Mouse (Mus musculus): Measurements from ENCODE around the gene Ints5.
"Not testable (repeated sequence)": the region's sequence is repeated elsewhere in the genome, so short reads cannot be mapped to it uniquely, and the experiment has no call there.

The Ints5 gene

DNA sequence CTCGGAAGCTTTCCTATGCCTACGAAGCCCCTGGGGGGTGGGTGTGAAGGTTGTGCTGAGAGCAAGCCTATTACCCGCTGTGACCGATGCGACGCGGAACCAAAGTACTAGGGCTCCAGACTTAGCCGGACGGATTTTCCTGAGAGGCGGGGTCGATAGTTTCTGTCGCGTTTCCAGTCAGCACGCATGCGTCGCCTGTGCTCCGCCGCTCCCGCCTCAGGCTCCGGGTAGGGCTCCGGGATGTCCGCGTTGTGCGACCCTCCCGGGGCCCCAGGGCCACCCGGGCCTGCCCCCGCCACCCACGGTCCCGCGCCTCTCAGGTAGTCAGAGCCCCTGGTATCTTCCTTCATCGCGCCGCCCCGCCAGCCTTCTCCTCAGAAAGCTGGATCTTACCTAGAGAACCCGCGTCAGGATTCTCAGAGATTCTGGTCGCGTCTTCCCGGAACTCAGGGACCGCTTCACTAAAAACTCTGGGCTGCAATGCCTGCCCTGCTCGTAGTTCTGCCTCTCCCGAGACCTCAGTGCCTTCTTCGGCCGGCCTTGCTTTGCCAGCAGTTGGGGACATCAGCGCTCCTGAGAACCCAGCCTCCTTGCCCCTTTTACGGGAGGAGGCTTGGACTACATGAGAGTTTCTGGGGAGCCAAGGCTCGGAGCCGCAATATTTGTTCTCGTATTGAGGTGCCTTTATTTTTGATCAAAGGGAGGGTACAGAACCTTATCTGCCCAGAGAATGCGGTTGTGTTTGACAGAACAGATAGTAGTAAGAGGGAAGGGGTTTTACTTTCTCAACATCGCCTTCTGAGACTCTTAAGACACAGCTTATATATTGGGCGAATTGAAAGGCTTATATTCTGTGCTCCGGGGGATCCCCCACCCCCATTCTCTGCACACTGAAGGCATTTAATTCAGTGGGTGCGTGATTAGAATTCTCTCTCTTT, at the start of gene Ints5:
TSS of gene Ints5 (plus strand) at position 177 of the 938 bp plus-strand sequence.
- DNase-seq (ENCODE audit: low spot score in 2 of 2): peak; percentile 91

DNA sequence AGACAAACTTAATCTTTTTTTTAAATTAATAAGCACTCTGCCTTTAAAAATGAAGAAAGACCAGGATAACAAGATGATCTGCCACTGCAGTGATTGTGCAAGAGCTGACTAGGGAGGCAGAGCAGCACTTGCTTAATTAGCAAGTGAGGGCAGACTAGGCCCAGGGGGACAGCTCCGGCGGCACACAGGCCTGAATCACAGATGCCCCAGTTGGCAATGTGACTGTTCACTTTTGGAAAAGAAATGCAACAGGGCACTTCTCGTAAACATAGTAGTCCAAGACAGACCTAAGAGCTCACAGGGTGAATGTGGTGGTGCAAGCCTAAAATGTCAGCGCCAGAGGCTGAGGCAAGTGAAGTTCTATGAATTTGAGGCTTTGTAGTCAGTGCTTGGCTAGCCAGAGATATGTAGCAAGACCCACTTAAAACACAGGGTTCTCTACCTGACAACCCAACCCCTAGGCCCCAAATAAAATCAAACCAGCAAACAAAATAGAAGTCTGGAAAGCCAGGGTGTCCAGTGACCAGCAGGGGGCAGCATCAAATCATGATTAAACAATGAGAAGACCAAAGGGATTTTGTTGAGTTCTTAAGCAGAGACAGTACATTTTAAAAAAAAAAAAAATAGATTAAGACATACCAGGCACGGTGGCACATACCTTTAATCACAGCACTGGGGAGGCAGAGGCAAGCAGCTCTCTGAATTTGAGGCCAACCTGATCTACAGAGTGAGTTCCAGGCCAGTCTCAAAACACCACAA, 48.3 kb upstream of the Ints5 start:
- peak; percentile 72 to 86 for DNase-seq (ENCODE audit: low spot score in 2 of 2)

DNA sequence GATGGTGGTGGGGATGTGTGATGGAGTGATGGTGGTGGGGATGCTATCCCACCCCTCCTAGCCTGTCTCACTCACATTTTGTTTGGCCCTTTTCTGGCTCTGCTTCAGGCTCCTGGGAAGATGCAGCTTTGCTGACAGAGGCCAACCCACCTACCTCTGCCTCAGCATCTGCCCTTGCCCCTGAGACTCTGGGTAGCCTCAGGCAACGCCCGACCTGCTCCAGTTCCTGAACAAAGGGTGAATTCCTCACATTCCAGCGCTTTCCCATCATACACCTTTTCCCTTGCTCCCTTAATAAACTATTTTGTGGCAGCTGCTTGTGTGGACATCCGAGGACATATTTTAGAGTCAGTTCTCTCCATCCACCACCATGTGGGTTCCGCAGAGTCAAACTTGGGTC, 44.4 kb upstream of the Ints5 start:
- DNase-seq (ENCODE audit: low spot score in 2 of 2): no peak

DNA sequence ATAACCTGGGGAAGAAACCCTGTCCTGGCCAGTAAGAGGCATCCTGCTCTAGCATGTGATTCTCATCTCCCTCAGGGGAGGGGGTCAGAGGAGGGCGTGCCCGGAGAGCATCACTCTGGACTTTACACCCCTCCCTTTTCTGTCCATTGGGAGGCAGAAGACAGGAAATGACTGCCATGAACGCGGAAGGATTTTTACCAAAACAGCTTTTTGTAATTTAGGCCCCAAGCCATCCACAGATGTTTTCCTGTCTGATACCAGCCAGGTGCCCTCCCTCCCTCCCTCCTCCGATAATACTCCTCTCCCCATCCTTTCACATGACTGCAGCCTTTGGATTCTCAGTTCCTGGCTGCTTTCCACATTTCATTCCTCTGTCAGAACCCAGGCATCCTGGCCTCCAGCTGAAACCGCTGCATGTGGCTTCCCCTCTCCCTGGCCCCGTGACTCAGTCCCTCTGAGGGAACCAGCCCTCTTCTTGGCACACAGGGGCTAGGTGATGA, 42.4 kb upstream of the Ints5 start, which contains the start of gene Lrrn4cl:
TSS of gene Lrrn4cl (plus strand) at position 367 of the 500 bp plus-strand sequence.
- DNase-seq (ENCODE audit: low spot score in 2 of 2): peak in 1 of 2 experiments; percentile 47

DNA sequence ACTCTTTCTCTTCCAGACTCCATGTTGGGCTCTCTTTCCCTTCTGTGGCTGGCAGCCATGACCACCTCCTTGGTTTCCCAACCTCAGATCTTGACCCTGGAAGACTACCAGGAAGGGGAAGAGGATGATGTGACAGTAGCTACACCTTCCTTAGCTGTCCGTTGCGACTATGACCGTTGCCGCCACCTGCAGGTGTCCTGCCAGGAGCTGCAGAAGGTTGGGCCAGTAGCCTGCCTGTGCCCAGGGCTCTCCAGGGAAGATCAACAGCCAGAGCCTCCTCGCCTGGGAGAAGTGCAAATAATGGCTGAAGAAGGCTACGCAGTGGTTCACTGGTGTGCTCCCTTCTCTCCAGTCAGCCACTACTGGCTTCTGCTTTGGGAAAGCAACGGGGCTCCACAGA, 41.2 kb upstream of the Ints5 start:
- DNase-seq (ENCODE audit: low spot score in 2 of 2): no peak

DNA sequence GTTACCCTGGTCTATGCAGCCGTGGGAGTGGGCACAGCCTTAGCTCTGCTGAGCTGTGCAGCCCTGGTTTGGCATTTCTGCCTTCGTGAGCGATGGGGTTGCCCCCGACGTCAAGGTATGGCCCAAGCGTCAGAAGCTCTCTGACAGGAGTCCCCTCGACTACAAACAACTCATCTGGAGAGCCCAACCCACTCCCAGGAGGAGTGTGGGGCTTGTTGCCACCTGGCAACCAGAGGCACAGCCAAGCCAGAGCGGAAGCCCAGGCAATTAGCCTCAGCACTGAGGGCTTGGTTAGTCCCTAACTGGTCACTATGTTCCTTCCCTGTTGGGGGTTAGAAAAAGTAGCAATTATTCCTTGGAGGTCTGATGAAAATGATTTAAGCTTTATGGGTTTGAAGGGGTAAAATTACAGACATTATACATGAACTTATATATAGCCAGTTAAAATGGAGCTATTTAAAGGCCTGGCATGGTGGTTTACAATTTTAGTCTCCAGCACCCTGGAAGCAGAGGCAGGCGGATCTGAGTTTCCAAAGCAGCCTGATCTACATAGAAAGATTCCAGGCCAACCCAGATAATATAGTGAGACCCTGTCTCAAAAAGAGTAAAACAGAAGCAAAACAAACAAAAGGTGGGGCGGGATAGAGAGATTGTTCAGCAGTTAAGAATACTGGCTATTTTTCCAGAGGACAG, 40.4 kb upstream of the Ints5 start:
- peak in 1 of 2 experiments; percentile 33 for DNase-seq (ENCODE audit: low spot score in 2 of 2)

DNA sequence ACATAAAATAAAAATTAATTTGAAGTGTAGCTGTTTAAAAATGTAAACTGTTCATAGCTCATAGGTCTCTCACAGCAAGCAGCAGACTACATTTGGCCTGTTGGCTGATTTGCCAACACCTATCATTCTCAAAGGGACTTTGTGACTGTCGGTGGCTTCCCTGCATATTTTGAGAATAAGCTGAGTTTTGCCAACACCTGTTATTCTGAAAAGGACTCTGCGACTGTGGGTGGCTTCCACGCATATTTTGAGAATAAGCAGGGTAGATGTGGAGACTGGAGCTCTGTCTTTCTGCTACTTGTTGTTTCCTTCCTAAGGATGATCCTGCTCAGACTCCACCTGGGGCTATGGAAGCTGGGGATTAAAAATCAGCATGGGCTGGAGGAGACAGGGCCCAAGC, 39.7 kb upstream of the Ints5 start:
- peak in 1 of 2 experiments; percentile 36 for DNase-seq (ENCODE audit: low spot score in 2 of 2)

DNA sequence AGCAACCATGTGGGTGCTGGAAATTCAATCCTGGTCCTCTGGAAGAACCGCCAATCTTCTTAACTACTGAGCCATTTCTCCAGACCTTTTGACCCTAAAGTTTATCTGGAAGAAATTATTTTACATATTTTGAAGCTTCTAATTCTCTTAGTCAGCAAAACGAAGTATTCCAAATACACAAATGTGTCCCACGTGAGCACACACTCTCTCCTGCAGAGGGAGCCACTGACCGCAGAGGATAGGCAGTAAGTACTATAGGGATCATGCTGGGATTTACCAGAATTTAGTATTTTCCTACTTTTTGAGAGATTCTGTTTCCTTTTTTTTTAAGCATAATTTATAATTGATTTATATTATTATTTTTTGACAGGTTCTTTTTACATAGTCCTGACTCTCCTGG, 35.1 kb upstream of the Ints5 start:
- peak in 1 of 2 experiments; percentile 56 for DNase-seq (ENCODE audit: low spot score in 2 of 2)

DNA sequence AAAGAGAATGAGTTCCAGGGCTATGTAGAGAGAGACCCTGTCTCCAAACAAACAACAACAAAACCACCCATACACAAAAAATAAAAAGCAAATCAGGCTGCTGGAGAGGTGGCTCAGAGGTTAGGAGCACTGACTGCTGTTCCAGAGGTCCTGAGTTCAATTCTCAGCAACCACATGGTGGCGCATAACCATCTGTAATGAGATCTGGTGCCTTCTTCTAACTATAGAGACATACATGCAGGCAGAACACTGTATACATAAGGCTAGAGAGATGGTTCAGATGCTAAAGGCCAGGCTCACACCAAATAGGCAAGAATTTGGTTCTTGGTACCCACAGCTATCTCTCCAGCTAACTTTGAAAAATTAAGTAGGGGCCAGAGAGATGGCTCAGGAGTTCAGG, 33.8 kb upstream of the Ints5 start:
- DNase-seq (ENCODE audit: low spot score in 2 of 2): no peak

DNA sequence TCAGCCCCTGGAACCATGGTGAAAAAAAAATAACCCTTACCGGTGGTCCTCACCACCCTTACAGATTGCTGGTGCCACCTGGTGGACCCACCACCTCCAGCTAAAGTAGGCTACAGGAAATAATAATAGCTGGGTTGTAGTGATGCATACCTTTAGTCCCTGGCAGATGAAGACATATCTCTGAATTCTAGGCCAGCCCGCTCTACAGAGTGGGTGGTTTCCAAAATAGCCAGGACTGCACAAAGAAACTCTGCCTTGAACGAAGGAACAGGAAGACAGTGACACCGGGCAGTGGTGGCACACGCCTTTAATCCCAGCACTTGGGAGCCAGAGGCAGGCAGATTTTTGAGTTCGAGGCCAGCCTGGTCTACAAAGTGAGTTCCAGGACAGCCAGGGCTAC, 28.5 kb upstream of the Ints5 start:
- DNase-seq (ENCODE audit: low spot score in 2 of 2): no peak

DNA sequence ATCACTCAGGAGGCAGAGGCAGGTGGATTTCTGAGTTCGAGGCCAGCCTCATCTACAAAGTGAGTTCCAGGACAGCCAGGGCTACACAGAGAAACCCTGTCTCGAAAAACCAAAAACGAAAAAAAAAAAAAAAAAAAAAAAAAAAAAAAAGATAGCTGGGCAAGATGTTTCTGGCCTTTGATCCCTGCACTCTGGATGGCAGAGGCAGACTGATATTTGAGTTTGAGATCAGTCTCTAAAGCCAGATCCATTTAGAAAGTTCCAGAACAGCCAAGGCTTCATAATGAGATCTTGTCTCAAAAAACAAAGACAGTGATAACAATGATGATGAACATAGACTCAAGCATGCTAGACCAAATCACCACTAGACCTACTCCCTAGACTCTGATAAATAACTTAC, 22.4 kb upstream of the Ints5 start:
- DNase-seq (ENCODE audit: low spot score in 2 of 2): not testable (repeated sequence)

DNA sequence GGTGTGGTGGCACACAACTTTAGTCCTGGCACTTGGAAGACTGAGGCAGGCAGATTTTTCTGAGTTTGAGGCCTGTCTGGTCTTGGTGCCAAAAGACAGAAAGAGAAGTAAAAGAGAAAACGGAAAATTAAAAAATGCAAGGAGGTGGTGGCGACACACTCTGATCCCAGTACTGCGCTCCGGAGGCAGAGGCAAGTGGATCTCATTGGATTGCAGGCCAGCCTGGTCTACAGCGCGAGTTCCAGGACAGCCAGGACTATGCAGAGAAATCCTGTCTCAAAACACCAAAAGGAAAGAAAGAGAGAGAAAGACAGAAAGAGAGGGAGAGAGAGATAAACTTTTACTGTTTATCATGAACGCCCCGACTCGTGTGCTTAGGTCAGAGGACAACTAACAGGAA, 22.0 kb upstream of the Ints5 start:
- DNase-seq (ENCODE audit: low spot score in 2 of 2): no peak

DNA sequence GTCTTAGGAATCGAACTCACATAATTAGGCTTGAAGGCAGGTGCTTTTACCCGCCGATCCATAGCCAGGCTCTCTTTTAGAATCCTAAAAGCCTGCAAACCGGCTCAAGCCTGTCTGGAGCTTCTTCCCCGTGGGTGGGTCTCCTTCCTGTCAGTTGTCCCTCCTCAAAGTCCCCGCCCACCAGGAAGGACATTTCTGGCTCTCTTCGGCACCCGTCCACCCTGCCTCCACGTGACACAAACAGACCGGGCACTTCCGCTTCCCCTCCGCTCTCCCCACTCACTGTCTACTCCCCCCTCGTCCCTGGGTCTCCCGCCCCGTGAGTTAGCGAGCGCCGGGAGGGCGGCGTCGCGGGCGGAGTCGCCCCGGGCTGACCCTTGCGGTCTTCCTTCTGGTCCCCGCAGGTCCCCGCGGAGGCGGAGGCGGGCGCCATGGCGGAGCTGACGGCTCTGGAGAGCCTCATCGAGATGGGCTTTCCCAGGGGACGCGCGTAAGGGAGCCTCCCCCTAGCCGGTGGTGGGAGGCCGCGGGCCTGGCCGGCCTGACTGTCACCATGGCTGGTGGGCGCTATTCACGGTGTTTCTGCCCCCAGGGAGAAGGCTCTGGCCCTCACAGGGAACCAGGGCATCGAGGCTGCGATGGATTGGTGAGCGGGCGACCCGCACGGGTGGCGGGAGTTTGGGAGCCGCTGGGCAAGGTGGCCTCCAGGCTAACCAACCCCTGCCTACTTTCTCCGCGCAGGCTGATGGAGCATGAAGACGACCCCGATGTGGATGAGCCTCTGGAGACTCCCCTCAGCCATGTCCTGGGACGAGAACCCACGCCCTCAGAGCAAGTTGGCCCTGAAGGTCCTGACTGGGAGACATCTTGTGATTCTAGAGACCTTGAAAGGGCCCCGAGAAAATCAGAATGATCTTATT, 21.3 kb upstream of the Ints5 start, which contains the start of gene Ubxn1:
TSS of gene Ubxn1 (plus strand) at position 230 of the 920 bp plus-strand sequence.
- peak; percentile 99 for DNase-seq (ENCODE audit: low spot score in 2 of 2)

DNA sequence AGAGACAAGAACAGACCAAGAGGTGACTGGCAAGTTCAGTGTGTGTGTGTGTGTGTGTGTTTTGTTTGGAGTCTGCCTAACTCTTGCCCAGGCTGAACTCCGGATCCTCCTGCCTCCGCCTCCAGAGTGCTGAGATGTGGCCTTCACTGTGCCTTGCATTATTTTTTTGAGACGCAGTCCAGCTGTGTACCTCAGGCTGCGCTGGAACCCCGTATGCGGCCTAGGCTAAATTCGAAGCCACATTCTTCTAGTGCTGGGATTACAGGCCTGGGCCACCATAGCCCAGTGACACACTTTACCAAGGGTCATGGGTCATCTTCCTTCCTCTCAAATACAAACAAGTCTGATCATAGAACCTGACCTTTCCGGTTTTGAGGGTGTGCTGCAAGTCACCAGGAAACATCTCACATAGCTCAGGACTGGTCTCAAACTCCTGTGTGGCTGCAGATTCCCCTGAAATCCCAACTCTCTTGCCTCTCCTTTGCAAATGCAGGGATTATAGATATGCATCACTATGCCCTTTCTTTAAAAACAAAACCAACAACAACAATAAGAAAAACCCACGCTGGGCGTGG, 20.5 kb upstream of the Ints5 start:
- DNase-seq (ENCODE audit: low spot score in 2 of 2): no peak

DNA sequence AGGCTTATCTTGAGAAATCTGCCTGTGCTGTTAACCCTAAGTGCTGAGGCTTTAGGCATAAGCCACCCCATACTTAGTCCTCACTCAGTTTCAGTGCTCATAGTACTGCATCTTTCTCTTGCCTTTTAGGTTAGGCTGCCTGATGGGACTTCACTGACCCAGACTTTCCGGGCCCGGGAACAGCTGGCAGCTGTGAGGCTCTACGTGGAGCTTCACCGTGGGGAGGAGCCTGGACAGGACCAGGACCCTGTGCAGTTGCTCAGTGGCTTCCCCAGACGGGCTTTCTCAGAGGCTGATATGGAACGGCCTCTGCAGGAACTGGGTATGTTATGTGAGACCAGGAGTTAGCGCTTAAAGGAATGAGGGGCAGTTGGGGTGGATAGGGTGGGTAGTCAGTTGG, 17.8 kb upstream of the Ints5 start:
- no peak for DNase-seq (ENCODE audit: low spot score in 2 of 2)

DNA sequence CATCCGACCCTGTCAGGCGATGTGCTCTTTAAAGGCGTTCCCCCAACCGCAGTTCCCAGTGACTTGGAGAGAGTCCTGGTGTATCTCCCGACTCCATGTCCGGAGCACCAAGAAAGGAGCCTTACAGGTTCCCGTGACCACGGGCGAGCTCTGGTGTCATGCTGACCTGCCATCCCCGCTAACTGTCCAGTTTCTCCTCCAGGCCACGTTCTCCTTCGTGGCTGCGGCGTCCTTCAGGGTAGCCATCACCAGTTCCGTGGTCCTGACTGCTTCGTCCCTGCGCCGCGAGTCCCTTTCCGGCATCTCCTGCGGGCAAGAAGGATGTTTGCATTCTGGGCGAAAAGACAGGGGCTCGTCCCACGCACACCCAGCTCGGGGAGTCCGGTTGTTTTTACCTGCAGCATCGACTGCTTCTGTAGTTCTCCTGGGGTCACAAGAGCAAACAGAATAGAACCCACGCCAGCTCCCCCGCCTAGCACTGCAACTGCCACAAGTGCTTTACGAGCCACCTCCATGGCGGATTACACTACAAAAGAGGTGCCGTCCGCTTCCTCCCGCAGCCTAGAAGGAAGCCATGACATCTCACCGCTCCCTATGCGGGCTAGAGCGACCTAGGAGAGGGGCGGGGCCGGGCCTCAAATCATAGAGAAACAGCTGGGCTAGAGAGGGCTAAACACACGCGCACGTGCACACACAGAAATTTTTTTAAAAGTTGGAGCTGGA, 12.3 kb upstream of the Ints5 start, which contains the start of gene Uqcc3:
TSS of gene Uqcc3 (minus strand) at position 613 of the 723 bp plus-strand sequence.
- peak; percentile 92 to 94 for DNase-seq (ENCODE audit: low spot score in 2 of 2)

DNA sequence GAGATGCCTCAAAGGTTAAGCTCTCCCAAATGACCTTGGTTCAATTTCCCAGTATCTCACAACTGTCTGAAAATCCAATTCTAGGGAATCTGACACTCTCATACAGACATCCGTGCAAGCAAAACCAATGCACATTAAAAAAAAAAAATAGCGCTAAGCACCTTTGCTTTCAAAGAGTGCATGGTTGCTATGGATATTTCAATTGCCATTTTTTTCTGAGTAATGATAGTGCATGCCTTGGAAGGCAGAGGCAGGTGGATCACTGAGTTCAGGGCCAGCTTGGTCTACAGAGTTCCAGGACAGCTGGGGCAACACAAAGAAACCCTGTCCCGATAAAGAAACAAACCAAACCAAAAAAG, 11.8 kb upstream of the Ints5 start:
- DNase-seq (ENCODE audit: low spot score in 2 of 2): no peak

DNA sequence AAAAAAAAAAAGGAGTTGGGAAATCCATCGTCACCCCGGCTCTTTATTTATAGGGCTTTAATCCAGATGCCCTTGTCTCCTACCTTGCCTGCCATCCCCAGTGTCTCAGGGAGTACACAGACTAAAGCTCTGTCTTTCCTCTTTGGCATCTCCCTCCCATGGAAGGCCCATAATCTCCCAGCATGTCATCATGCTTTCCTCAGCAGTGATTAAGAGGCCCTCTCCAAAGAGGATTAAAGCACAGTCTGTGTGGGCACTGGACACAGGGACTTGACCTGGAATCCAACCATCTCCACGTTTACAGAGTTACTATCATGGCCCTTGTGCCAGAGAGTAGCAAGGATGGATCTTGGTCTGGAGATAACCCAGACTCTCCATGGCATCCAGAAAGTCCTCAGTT, 9.2 kb upstream of the Ints5 start, which contains the start of the genes Lbhd1 and Gm49403:
TSS of gene Lbhd1 (plus strand) at position 117 of the 400 bp plus-strand sequence.
TSS of gene Gm49403 (plus strand) at position 315 of the 400 bp plus-strand sequence.
- no peak for DNase-seq (ENCODE audit: low spot score in 2 of 2)

DNA sequence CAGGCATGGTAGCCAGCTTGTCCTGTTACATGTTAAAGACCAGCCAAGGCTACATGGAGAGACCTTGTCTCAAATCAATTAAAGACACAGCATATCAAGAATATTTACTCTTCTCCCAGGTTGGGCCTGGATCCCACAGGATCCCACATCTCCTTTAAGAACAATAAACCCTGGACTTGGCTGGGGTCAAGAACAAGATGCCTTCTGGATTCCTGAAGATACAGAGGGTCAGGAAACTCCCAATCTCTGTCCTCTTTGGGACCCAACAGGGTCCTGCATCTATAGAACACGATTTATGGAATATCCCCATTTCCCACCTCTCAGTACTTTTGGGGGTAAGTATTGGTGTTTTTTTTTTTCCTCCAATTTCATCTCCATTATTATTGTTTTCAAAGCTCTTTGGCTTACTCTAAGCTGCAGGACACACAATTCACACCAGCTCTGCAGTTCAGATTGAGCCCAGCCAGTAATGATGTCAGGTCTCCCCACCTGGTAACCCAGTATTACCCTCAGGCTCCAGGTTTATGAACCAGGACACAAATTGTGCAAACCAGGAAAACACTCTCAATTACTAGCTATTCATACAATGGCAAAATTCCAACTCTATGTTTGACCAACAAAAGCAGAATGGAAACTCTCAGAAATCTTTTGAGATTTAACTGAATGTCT, 5.8 kb upstream of the Ints5 start:
- no peak for DNase-seq (ENCODE audit: low spot score in 2 of 2)

Data from right cerebral cortex, postnatal 10 days (tissue).